Mouse (Mus musculus): ENCODE measurements at regions not wholly inside any gene's neighbourhood (a gene's known extent, or its start where the extent isn't known, plus 50 kb on each side); places are given as distances from the start of the nearest gene placed in this dataset.
A peak's percentile ranks its signal among the peaks of the same experiment; 100 is the strongest.

DNA sequence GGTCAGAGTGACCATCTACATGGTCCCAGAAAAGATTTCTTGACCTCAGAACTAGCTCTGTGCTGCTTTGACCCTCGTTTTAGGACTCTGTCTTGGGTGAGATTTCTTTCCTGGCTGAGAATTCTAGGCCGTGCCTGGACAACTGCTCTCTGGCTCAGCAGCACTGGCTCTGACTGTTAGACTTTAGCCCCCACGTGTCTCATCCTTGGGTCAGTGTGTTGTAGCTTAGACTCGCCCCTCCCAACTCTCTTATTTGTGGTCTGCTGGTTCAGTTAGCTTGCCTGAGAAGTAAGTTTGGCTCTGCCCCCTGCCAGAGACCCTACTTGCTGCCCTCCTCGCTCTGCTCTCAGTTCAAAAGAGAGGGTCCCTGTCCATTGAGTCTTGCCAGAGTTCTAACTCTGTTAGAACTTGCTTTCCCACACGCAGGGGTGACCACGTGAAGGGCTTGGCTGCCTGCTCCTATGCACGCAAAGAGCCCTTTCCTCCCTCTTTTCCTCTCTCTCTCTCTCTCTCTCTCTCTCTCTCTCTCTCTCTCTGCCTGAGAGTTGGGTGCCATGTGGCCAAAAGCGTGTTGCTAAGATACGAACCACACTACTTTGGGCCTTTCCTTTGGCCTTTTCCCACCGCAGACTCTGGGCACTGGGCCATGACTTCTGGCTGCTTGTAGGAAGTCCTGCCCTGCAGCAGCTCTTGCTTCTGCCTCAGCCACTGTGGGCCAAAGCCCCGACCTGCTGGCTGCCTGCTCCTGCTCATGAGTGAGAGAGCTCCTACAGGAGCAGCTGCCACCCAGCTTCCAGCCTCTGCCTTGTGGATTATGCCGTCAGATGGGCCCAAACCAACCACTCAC, 344.2 kb upstream of the Amot start:
- peak; percentile 18 for DNase-seq (ENCODE audit: low spot score)

DNA sequence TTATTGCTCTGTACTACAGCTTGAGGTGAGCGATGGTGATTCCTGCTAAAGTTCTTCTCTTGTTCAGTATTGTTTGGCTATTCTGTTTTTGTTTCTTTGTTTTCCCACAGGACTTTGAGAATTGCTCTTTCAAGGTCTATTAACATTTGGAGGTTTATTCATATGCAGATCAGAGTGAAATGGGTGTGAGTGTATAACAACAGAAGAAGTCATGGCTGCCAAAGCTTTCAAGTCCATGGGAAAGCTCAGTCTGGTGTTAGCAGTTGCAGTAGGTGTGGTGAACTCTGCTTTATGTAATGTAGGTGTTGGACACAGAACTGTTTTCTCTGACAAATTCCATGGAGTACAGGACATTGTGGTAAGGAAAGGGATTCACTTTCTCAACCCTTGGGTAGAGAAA, 328.1 kb upstream of the Amot start:
- no peak for DNase-seq (ENCODE audit: low spot score)

DNA sequence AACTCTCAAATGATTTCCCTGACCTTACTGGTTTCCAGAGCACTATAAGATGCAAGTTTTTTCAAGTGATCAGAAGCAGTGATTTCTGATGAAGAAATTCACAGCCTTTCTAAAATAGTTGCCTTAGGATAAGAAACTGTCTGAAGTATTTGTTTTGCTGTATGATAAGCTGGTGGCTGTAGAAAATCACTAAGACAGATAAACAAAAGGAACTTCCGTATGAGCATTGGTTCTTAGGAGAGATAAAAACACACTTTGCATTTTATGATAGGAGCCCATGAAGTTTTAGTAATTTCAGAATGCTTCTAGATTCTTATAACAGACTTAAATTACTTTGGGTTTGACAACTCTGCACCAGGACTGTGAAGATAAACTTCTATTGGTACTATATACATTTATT, 308.0 kb upstream of the Amot start:
- no peak for DNase-seq (ENCODE audit: low spot score)

Data from ovary, postnatal 10 days (tissue).